Mouse (Mus musculus) MEL (cell line): ENCODE data around the gene Clock.

Experiments
- CTCF ChIP-seq, 3 experiments: IDR thresholded peaks in 2 of 3; conservative IDR thresholded peaks in 1 of 3; 2 replicates each; pipeline ENCODE4 v1.5.1; 2011 to 2012; ENCODE audit warnings: low read length in 3 of 3, low read depth in 2 of 3, mild to moderate bottlenecking in 2 of 3, improper control_type of control experiment in 1 of 3, inconsistent platforms in 1 of 3, mixed read lengths in 1 of 3, moderate library complexity in 1 of 3; ENCODE audit not compliant: control insufficient read depth in 1 of 3, insufficient read depth in 1 of 3, poor library complexity in 1 of 3, severe bottlenecking in 1 of 3
- EP300 ChIP-seq, 2 experiments: IDR thresholded peaks; 2 replicates each; pipeline ENCODE4 v1.6.1; 2011; ENCODE audit warnings: improper control_type of control experiment in 2 of 2, low read length in 2 of 2, low read depth in 1 of 2, mild to moderate bottlenecking in 1 of 2
- MAFK ChIP-seq: IDR thresholded peaks from 2 replicates; pipeline ENCODE4 v1.6.1; 2011; ENCODE audit warnings: low read depth, mild to moderate bottlenecking, low read length, improper control_type of control experiment, borderline replicate concordance
- POLR2AphosphoS2 ChIP-seq: IDR thresholded peaks from 2 replicates; pipeline ENCODE4 v1.6.1; 2011; ENCODE audit warnings: low read length, improper control_type of control experiment
- SMC3 ChIP-seq: IDR thresholded peaks from 2 replicates; pipeline ENCODE4 v1.6.1; 2011; ENCODE audit warnings: low read depth, low read length, improper control_type of control experiment

DNA sequence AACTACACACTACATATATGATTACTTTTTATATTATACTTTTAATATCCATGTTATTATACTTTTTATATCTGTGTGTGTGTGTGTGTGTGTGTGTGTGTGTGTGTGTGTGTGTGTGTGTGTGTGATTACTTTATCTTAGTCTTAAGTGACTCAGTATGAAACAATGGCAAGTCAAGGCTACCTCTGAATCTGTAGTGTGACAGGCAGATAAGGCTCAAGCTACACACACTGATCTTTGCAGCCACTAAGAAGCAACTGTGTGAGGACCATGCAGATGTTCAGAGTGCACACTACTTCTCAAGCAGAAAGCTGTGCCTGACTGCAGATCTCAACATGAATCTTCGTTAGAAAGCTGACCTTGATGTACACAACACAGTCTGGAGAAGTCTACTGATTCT, 20.7 kb downstream of the Clock start:
- no peak for TF ChIP-seq CTCF (IDR thresholded peaks at IDR 0.05 in 2 of 3, conservative IDR thresholded peaks at IDR 0.05 in 1 of 3; ENCODE audit: control insufficient read depth in 1 of 3, insufficient read depth in 1 of 3, low read depth in 2 of 3, low read length in 3 of 3, poor library complexity in 1 of 3, severe bottlenecking in 1 of 3)
- no peak for TF ChIP-seq MAFK
- no peak for TF ChIP-seq SMC3
- no peak for TF ChIP-seq POLR2AphosphoS2
- TF ChIP-seq EP300 (IDR thresholded peaks at IDR 0.05; ENCODE audit: low read depth in 1 of 2, low read length in 2 of 2): peak; percentile 76 to 84
